Mouse (Mus musculus) lung, postnatal 4 days (tissue): Measurements from ENCODE around the gene Ppm1l.

Source experiments
- DNase-seq, 2 experiments: peaks; one replicate each; pipeline ENCODE4 v3.0.0; 2021

Gene Ppm1l

GRCm38 (mm10) chr3:69446989-69447388 lies 130.3 kb downstream of the Ppm1l start:
- DNase-seq: no peak

GRCm38 (mm10) chr3:69449041-69449440 lies 132.4 kb downstream of the Ppm1l start:
- no peak for DNase-seq

- peak in 1 of 2 experiments; percentile 7 for DNase-seq
Measured at GRCm38 (mm10) chr3:69454330-69454729, 137.7 kb downstream of the Ppm1l start.

DNA sequence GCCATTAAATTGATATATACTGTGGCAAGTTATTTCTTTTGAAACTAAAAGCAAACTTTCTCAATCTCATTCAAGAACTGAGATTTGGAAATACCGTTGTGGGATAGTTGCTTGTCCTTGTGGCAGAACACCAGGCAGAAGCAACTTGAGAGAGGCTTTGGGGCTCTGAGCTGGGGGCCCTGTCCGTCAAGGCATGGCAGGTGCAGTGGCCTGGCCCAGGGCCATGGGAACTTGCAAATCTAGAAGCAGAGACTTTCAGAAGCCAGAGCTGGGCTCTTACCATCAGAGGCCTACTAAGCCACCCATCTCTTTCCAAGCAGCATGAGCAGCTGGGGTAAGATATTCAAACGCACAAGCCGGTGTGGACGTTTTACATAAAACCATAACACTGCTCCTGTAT lies 139.4 kb downstream of the Ppm1l start:
- DNase-seq: no peak

GRCm38 (mm10) chr3:69458756-69459155 lies 142.1 kb downstream of the Ppm1l start:
- no peak for DNase-seq

GRCm38 (mm10) chr3:69461956-69462355 lies 145.3 kb downstream of the Ppm1l start:
- DNase-seq: no peak

- no peak for DNase-seq
Measured at GRCm38 (mm10) chr3:69465751-69466150, 149.1 kb downstream of the Ppm1l start.

DNA sequence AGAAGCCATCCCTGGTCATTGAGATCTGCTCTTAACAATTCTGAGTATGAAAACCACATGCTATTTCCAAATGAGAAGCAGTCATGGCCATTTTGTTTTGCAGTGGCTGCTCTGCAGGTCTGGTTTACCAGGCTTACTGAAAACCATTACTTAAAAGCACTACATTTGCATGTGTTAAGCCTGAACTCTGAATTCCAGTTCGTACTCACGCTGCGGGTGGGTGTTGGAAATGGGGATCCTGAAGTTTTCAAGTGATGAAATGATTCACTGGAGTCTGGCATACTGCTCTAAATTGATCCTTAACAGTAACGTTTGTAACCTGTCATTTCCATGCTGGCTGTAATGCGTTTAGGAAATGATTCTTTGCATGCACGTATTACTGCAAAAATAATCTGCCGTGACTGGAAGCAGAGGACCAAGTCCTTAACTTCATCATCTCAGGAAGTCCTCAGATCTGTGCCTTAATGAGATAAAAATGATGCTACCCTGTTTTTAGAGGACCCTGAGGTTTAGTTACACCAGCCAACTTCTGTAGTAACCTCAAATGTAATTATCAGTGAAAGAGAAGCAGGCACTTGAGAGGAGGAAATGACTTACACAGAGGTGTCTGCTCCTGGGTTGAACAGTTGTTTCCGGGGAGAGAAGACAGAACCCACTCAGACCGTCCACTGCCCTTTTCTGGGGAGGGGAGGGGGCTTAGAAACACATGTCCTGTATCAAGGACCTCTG lies 151.8 kb downstream of the Ppm1l start:
- no peak for DNase-seq

GRCm38 (mm10) chr3:69469463-69470141 lies 152.9 kb downstream of the Ppm1l start:
- no peak for DNase-seq

- no peak for DNase-seq
Measured at GRCm38 (mm10) chr3:69470142-69470796, 153.6 kb downstream of the Ppm1l start.

GRCm38 (mm10) chr3:69475850-69476450 lies 159.3 kb downstream of the Ppm1l start:
- peak in 1 of 2 experiments; percentile 29 for DNase-seq

GRCm38 (mm10) chr3:69479937-69480336 lies 163.3 kb downstream of the Ppm1l start:
- no peak for DNase-seq

GRCm38 (mm10) chr3:69481835-69482234 lies 165.2 kb downstream of the Ppm1l start:
- peak in 1 of 2 experiments; percentile 72 for DNase-seq

DNA sequence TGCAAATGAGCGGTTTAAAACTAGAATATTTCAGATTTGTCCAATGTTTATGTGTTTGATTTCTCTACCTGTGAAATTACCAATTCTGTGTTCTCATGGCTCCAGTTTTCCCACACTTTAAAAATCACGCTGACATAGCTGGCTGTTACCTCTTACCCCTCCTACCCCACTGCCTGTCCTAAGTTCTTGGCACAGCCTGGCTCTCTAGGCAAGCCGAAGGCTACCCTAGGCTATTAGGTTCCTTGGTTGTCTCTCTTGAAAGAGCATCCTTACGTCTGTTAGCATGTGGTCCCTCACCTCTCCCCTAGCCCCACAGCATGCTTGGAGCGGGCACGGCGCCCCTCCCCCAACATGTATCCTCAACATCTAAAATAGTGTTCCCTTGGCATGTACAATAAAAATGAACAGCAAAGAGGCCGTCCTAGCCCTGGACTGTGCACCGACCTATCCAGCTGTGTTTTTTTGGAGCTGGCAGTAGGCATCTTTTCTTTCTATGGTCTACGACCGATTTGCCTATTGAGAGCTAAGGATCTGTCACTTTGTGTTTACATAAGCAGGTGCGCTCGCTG lies 167.4 kb downstream of the Ppm1l start:
- no peak for DNase-seq

DNA sequence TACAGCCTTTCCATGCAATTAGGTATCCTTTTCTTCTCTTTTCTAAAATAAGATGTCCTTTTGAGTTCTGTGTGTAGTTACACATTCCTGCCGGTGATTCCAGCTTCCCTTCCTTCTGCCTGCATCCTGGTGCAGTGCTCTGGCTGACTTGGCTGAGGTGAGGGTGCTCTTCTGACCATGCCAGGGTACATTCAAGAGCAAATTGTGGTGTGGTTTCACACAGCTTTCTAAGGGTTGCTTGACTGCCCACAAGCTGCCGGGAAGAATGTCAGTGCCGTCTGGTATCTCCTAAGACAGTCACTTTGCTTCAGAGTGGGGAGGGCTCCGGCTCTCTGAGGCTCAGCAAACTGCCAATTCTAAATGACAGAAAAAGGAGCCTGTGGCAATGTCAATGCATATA lies 167.9 kb downstream of the Ppm1l start:
- no peak for DNase-seq

GRCm38 (mm10) chr3:69485347-69485746 lies 168.7 kb downstream of the Ppm1l start:
- no peak for DNase-seq

GRCm38 (mm10) chr3:69485756-69486155 lies 169.1 kb downstream of the Ppm1l start:
- DNase-seq: no peak

DNA sequence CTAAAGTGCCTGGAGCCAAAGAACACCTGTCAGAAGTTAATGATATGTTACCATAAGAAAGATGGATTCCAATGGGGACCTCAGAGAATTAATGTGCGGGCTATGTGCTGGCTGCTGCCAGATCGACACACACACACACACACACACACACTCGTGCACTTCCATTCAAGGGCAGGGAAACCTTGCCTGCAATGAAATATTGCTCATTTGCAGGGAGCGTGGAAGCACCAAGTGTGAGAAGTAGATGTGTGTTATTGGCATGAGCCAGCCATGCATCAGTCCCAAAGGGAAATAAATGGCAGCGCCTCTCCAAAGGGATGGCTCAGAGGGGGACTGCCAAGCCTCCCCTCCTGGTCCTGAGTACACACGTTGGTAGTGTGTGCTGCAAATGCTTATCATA lies 170.8 kb downstream of the Ppm1l start:
- no peak for DNase-seq

- DNase-seq: no peak
Measured at GRCm38 (mm10) chr3:69489669-69490068, 173.0 kb downstream of the Ppm1l start.

GRCm38 (mm10) chr3:69490981-69491681 lies 174.5 kb downstream of the Ppm1l start:
- DNase-seq: no peak

DNA sequence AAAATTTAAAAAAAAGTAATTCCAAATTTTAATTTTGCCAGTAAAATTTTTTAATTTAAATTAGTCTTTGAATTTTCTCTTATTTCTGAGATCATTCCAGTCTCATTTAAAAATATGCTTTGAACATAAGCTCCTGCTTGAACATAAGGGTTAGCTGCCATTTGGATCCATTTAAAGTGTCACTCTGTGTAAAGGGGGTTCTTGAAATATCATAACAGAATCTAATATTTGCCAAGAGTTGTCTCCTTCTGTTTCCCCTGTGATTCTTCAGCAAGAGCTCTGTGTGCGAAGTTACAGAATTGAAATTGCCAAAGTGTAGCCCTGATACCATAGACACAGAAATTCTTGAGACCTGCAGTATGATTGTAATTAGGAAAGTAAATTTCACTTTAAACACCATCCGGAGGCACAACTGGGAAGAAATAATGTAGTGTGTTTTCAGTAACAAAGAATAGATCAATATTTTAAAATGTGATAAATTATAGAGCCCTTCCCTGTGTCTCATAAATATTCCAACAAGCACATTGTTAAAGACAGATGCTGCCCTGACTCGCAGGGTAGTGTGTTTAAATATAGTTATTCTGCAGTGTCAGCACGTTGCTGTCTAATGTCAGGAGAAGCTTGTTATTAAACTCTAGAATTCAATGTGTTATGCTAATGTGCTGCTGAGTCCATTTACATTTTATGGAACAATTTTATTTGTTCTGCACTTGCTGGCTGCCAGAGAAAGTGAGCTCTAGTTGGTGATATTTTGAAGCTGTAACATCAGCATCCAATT lies 177.8 kb downstream of the Ppm1l start:
- DNase-seq: no peak

- no peak for DNase-seq
Measured at GRCm38 (mm10) chr3:69497178-69497577, 180.5 kb downstream of the Ppm1l start.
